Mouse (Mus musculus) layer of hippocampus, adult 9-10 months (tissue): ENCODE results near the gene Atcay.
"Not testable (repeated sequence)": the region's sequence is repeated elsewhere in the genome, so short reads cannot be mapped to it uniquely, and the experiment has no call there.

ENCODE experiments used
- DNase-seq: peaks from one replicate; pipeline ENCODE4 v3.0.0; 2022; ENCODE audit warnings: low spot score

The Atcay gene

DNA sequence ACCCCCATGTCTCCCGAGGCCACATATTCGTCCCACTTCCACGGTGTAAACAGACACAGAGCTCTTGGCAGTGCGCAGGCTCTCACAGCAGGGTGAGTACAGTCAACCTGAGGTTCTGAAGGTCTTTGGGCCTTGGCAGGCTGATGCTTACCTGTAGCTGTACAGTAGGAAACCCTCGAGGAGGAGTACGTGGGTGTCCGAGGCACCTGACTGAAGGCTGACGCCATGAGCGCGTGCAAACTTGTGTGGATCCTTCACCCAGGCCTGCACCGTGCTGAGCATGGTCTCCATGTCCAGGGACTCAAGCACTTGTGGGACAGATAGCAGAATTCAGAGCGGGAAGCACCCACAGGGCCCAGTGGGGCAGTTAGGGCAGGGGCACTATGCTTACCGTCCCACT, 30.5 kb downstream of the Atcay start:
- no peak for DNase-seq

DNA sequence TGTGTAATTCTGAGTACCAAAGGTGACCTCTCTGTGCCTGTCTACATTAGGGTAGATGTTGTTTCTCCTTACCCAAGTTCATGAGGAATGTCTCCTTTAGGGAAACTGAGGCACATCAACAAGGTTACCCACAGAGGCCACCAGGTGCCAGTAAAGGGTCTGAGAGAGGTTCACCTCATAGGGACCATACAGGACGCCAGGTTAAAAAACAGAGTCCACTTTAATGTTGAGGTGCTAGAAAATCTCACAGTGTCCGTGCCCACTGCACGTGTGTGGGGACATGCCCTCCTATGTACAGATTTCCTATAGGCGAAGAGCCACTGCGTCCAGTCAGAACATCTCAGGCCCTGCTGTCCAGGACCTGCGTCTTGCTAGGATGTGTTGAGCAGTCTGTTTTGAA, 31.6 kb downstream of the Atcay start:
- DNase-seq = no peak

DNA sequence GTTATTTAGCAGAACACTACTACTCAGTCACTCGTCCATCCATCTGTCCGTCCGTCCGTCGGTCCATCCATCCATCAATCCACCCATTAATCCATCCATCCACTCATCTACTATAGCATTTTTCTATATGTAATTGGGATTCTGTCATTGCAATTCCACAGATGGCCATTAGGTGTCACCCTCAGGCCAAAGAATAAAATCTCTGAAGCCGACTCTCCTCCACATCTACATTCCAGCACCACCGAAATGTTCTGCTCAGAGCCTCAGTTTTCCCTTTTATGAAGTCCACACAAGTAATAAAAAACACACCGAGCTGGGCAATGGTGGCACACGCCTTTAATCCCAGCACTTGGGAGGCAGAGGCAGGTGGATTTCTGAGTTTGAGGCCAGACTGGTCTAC, 32.4 kb downstream of the Atcay start:
- DNase-seq = no peak

DNA sequence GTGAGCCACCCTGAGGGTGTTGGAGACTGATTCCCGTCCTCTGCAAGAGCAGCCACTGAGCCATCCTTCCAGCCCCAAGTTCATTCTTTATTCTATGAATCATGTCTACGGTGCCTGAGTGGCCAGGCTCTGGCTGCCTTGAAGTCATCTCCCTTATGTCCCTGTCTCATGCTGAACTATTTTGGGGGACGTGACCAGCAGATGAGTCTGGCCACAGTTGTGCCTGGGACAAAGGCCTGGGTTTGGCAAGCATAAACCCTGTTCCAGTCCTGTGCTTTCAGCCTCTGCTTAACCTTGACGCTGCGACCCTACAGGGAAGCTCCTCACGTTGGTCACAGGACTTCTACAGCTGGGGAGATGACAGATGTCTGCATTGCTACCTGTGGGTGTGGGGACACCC, 33.3 kb downstream of the Atcay start:
- DNase-seq = no peak

DNA sequence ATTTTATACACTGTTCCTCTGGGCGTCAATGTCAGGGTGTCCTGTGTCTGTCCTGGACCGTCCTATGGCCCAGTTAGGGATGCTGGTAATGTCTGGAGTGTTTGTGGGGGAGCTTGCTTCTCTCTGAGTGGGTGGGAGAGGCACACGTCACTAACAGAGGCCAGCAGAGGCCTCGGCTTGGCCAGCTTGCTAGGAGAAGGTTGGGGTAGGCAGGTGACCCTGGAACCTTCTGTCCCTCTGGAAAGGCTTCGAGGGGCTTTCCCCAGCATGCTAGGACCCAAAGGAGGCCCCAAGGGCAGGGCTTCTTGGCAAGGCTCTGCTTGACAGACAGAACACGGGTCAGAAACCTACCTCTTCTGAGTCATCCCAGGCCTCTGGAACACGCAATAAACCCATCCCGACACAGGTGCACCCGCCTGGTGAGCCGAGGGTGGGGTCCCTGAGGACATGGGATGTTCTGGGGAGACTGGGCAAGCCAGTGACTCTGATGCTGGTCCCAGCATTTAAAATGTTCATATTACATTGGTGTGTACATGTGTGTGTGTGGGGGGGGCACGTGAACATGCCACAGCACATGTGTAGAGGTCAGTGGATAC, 34.1 kb downstream of the Atcay start:
- no peak for DNase-seq

DNA sequence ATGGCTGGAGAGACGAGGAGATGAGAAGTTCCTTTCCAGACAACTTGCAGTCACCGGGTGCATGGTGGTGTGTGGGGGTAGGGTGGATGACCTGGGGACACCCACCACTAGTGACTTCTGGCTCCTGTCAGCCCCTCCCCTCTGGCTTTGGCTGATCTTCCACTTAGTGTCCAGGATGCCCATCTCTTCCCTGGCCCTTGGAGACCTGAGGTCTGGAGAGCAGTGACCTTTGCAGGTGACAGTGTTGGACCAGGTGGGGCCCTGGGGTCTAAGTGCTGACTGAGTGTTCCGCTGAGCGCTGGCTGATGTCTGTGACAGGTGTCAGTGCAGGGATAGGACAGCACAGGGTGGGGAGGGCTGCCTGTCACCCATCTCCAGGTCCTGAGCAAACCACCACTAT, 35.3 kb downstream of the Atcay start:
- DNase-seq = no peak

DNA sequence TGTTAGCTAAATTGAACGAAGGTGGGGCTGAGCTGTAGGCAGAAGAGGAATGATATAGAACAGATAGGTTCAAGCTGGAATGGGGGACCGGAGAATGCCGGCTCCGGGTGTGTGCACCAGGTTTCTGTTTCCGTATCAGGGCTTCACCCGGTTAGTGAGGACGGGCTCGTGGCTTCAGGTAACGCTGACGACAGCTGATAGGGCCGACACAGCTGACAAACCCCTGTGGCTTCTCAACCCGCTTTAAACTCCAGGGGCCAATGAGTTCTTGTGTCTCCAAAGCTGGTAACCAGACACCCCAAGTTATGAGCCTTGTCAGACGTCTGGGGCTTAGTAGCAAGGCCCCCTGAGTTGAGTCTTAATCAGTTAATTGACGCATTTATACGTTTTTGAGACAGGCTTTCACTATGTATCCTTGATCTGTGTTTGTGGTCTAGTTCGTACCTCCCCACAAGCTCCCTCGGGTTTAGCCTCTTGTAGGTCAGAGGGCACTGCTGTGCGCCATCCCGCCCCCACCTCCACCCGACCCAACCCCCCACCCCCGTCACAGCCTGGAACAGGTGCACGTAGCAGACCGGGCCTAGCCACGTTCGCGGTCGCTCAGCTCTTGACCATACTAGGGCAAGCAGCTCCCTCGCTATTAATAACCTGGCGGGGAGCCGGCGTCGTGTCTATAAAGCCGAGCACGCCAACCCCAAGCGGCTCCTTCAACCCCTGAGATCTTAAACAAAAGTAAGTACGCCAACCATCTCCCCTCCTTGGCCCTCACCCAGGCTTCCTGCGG, 36.5 kb downstream of the Atcay start:
- no peak for DNase-seq

DNA sequence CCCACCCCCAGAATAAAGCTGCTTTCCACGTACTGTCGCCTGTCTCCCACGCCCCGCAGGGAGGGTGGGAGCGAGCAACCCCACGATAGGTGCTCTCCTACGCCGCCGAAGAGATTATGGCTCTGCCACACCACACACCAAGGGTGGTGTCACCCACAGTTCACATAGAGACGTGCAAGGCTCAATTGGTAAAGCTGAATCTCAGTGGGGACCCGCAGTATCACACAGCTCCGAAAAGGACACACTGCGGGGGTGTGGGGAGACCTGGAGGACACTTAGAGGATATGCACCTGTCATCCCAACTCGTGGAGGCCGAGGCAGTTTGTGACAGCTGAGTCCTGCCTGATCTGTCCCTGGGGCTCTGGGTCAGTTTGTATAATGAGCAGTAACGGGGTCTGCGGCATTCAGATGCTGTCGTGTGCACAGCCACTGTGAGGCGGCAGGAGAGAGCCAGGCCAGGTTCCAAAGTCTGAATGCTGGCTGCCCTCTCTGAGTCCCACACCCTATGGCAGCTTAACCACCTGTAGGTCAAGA, 37.6 kb downstream of the Atcay start:
- DNase-seq = no peak

DNA sequence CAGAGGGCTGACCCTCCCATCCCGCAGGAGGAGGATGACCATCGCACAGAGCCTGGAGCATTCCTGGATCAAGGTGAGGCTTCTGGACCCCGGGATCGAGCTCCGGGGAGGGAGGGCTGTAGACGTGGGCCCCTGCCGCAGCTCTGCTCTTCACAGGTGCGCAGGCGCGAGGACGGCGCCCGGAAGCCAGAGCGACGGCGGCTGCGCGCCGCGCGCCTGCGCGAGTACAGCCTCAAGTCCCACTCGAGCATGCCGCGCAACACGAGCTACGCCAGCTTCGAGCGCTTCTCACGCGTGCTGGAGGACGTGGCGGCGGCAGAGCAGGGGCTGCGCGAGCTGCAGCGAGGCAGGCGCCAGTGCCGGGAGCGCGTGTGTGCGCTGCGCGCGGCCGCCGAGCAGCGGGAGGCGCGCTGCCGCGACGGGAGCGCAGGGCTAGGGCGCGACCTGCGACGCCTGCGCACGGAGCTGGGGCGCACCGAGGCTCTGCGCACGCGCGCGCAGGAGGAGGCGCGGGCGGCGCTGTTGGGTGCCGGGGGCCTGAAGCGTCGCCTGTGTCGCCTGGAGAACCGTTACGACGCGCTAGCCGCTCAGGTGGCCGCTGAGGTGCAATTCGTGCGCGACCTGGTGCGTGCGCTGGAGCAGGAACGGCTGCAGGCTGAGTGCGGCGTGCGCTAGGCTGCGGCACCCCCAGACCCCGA, 38.2 kb downstream of the Atcay start:
- peak; percentile 74 for DNase-seq

DNA sequence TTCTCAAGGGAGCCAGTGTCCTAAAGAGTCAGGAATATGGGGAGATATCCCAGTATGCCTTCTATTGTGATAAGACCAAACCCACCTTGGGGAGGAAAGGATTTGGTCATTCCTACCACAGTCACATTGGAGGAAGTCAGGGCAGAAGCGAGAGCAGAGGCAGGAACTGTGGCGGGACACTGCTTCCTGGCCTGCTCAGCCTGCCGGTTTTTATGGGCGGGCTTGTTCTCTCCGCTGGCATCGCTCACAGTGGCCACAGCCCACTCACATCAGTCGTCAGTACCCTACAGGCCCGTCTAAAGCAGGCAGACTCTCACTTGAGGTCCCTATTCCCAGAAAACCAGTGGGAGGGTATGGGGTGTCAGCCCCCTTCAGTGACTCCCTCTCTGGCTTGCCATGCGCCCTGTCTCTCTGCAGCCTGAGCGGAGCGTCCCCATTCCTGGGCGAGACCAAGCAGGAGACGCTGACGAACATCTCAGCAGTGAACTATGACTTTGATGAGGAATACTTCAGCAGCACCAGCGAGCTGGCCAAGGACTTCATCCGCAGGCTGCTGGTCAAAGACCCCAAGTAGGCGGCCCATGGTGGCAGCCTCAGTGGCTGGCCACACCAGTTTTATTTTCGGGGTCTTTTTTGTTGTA, 39.2 kb downstream of the Atcay start:
- no peak for DNase-seq

DNA sequence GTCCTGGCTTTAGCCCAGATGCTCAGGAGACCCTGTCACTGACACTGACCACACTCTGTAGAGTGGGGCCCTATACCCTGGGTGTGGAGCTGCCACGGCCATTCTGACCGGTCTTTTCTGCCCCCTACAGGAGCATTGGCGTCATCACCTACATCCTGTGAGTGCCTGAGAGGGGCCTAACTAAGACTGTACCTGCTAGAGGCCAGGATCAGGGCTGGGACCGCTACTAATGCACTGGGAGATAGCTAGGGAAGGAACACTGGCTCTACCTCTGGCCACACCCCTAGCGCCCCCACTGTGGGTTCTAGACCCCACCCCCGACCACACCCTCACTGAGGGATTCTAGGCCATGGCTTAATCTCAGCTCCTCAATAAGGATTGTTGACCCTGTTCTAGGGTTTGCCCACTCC, 39.7 kb downstream of the Atcay start:
- DNase-seq = no peak

DNA sequence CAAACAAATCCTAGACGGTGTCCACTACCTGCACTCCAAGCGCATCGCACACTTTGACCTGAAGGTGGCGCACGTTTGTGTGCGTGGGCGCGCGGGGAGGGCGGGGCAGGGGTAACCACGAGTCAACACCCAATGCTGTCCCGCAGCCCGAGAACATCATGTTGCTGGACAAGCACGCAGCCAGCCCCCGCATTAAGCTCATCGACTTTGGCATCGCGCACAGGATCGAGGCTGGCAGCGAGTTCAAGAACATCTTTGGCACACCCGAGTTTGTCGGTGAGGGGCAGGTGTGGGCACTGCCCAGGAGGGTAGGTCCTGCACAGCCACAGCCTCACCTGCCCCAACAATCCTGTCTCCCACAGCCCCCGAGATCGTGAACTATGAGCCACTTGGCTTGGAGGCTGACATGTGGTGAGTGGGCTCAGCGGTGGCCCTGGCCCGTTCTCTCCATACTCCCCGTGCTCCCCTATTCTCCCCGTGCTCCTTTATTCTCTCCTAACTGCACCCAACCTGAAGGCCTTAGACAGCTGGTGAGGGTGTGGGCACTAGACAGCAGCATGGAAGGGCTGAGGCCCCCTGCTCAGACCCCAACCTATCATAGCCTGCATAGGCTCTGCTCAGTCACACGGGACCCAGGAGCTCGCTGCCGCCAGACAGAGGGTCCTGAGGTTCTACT, 40.3 kb downstream of the Atcay start:
- DNase-seq = no peak

DNA sequence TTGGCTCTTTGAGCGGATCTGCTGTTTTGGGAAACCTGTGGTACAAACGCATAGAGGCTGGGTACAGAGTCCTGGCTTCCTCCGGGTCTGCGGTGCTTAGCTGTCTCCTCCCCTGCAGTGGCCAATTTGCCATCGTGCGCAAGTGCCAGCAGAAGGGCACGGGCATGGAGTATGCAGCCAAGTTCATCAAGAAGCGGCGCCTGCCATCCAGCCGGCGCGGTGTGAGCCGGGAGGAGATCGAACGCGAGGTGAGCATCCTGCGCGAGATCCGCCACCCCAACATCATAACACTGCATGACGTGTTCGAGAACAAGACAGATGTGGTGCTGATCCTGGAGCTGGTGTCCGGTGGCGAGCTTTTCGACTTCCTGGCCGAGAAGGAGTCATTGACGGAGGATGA, 40.8 kb downstream of the Atcay start:
- no peak for DNase-seq

DNA sequence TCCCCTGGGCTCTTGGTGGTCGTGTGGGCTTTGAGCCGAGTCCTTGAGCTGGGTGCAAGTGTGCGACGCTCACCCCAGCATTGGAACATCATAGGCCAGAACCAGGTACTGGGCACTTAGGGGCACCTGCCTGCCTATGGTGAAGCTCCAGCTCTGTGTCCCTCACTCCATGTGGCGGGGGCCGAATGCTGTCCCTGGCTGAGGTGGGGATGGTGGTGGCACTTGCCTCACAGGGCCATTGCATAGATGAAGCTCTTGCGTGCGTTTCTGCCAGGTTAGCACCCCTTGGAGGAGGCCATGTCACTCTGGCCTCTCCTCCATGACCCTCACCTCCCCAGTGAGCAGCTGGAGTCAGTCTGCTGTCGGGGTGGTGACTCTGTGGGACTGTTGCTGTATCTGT, 43.5 kb downstream of the Atcay start:
- no peak for DNase-seq

DNA sequence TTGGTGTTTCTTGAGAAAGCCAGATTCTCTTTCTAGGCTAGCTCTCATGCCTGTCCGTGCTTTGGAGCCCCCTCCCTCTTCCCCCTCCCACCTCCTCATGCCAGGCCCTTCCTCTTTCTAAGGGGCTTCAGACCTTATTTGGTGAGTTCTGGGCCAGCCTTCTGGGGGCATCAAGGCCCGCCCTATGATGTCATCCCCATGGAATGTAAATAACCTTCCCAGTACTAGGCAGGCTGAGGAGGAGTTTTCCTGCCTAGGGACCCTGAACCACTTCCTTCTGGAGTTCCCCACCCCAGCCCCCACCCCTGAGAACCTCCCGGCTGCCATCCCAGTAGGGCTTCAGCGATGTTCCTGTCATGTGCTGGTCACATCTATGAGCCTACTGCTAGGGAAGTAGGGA, 45.9 kb downstream of the Atcay start:
- DNase-seq = no peak

DNA sequence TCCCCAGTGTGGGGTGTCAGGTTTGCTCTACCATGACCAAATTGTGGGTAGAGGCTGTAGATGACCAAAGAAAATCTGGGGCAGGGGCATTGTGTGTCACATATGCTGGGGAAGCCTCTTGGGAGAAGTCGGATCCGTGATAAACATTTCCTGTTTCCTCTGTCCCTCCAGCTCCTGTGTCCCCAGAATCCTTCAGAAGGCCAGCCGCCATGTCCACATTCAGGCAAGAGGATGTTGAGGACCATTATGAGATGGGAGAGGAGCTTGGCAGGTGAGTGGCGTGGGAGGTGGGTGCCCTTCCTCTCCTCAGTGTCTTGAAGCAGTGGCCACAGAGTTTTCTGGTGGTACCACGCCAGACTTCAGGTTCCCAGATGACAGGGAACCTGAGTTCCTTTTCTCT, 46.8 kb downstream of the Atcay start, which contains the start of gene 4930442H23Rik:
Gene 4930442H23Rik (minus strand): TSS at position 45 of the 400 bp plus-strand sequence.
- DNase-seq = no peak

DNA sequence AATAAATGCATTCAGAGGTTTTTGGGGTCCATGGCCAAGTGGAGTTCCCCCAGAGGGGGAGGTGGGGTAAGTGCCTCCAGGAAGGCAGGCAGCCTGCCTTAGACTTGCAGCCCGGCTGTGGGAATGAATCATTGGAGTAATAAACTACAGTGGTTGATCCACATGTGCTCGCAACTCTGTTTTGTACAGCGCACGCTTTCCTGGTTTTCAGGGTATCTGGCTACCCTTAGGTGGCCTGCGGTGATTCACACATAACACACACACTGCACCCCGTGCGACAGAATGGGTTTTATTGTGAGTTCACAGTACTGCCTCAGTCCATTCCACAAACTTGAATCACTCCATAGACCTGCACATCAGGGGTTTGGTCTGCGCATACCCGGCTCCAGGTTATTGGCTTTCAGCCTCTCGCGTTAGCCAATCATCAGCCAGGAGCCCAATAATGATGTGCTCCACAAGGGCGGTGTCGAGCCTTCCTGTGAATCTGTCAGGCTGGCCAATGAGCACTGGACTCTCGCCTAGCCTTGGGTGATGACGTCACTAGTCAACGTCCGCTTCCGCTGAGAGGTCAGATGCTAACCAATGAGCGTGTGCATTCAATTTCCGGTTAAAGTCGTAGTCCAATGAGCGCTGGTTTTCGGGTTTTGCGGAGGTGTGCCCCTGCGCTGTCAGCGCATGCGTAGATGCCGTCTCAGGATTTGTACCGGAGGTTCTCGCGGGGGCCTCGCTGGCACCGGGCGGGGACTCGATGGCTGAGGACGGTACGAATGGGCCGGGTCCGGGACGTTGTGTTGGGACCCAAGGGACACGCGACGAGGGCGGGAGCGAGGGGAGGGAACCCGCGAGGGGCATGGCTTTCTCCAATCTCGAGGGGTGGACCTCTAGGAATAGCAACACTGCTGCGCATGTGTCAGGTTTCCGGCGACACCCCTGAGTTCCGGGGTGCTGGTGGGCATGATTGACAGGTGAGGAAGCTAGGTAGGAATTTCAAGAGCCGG, 48.0 kb downstream of the Atcay start, which contains the start of gene Dapk3:
Gene Dapk3 (plus strand): TSS at position 670 of the 998 bp plus-strand sequence.
- peak; percentile 97 for DNase-seq

DNA sequence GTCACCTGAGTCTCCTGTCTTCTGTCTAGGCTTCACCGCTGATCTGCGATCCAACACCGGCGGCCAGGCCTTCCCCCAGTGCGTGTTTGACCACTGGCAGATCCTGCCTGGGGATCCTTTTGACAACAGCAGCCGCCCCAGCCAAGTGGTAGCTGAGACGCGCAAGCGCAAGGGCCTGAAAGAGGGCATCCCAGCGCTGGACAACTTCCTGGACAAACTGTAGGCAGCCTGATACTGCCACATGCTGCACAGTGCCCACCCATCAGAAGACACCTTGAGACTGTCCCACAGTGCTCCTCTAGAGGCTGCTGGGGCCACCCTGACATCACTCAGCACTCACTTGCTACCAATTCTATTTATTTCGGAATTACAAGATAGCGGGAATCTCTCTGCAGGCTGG, 48.8 kb downstream of the Atcay start:
- not testable (repeated sequence) for DNase-seq

DNA sequence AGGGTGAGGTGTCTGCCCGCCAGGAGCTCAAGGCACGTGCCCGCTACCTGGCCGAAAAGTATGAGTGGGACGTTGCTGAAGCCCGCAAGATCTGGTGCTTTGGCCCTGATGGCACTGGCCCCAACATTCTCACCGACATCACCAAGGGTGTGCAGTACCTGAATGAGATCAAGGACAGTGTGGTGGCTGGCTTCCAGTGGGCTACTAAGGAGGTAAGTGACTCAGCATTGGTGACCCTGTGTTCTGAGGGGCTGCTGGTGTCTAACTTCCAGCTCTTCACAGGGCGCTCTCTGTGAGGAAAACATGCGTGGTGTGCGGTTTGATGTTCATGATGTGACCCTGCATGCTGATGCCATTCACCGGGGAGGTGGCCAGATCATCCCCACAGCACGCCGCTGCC, 49.7 kb downstream of the Atcay start:
- no peak for DNase-seq
